Mouse (Mus musculus): ENCODE data around the gene Oasl2. TPM values are rescaled to one million over a fixed set of nuclear protein-coding genes. Genes with fewer than 3 reads are reported as not detected.

Oasl2 gene
- 10.1 and 18.6 TPM in 2 replicates for total RNA-seq (2023)

DNA sequence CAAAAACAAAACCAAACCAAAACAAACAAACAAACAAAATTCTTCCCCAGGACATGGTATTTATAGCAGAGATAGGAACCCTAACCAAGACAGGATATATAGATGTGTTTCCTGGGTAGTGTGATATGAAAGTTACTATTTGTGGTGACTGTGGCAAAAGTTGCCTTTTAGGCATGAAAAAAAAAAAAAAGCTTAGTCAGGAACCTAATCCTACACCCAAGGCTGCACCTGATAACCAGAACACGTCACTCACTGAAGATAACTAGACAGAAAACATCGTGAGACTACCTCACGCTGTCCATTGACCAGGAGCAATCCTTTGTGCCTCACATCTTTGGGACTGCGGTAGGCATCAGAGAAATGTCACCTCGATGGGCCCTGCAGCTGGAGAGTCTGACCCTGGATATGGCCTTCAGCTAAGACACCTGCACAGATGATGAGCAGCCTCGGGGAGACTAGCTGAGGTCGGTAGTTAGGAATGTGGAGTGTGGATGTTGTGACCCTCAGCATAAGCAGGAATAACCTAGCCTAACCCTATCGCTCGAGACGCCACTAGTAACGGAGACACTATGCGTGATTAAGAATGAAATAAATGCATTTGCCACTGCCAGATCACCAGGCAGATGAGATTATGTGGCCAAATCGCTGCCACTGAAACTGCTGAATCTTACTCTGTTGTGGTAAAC, at the start of gene Oasl2:
Gene Oasl2, plus strand, starts transcription at position 249 of the 686 bp plus-strand sequence.

GRCm38 (mm10) chr5:114853364-114853763, 43.4 kb upstream of the Oasl2 start, which contains the start of gene 4930519G04Rik:
TSS of gene 4930519G04Rik (plus strand) at chr5:114853664.

GRCm38 (mm10) chr5:114858582-114858981, 38.2 kb upstream of the Oasl2 start, which contains the start of gene Gm9936:
TSS of gene Gm9936 (minus strand) at chr5:114858682.

DNA sequence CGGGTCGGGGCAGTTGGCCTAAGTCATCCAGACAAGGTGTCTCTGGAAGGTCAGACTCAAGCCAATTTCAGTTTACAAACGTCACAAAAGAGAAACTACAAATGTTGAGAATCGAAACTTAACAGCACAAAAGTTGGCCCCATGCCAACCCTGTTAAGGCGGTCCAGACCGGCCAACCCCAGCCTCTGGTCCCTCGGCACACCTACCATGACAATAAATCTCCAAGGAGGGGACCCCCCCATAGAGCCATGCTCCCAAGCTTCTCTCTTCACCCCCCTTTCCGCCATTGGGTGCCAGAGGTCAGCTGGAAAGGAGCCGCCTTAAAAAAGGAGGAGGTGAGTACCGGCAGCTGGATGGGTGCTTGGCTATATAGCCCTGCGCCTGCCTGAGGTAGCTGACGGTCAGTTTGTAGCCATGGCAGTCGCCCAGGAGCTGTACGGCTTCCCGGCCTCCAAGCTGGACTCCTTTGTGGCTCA, 26.3 kb downstream of the Oasl2 start, which contains the start of gene Oasl1:
Gene Oasl1, plus strand, starts transcription at position 243 of the 476 bp plus-strand sequence.

DNA sequence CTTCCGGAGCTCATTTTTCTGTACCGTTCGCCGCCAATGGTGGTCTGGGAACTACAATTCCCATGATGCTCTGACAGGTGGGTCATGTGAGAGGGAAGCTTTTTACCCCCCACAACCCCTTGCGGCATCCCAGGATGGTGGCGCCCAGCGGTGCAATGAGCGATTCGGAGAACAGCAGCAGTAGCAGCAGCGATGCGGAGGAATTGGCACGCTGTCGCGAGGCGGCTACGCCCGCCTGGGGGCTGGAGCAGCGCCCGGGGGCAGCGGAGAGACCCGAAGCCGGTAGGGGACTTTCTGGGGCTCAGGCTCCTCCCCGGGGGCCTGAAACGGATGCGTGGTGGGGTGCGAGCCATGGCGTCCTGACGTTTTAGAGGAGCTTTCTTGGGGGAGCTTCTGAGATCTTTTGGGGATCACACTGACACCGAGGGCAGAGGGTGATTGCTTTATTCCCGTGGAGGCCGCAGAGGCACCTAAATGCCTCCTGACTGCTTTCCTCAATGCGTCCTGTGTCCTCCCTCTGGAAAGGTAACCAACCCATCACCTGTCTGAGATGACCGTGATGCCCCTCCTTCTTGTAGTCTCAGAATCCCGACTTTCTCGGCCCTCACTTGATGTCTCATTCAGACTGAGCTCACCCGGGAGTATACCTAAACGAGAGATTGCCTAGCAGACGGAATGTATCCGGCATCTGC, 45.5 kb downstream of the Oasl2 start, which contains the start of gene 2210016L21Rik:
Gene 2210016L21Rik, plus strand, starts transcription at position 85 of the 692 bp plus-strand sequence.

Other genes with a start within 250 kb of the Oasl2 start
- gene Trpv4, start 238.5 kb upstream of the Oasl2 start, total RNA-seq (2023): 1.4 and 2.2 TPM in 2 replicates
- 72.0 and 83.2 TPM in 2 replicates for gene Gltp, start 206.0 kb upstream of the Oasl2 start, total RNA-seq (2023)
- 5.5 and 7.7 TPM in 2 replicates for gene Tchp, start 189.2 kb upstream of the Oasl2 start, total RNA-seq (2023)
- gene Ankrd13a, start 122.3 kb upstream of the Oasl2 start, total RNA-seq (2023): 232 and 290 TPM in 2 replicates
- 140 and 161 TPM in 2 replicates for gene Git2, start 121.4 kb upstream of the Oasl2 start, total RNA-seq (2023)
- 36.1 and 36.4 TPM in 2 replicates for gene 1500011B03Rik, start 73.5 kb upstream of the Oasl2 start, total RNA-seq (2023)
- gene 4930519G04Rik, start 43.3 kb upstream of the Oasl2 start, total RNA-seq (2023): 0.18 TPM in 1 of 2 replicates, not detected in the other
- gene Gm9936, start 38.3 kb upstream of the Oasl2 start, total RNA-seq (2023): not detected in 2 replicates
- gene Oasl1, start 26.3 kb downstream of the Oasl2 start, total RNA-seq (2023): 14.3 and 28.8 TPM in 2 replicates
- gene 2210016L21Rik, start 45.2 kb downstream of the Oasl2 start, total RNA-seq (2023): 12.3 and 14.7 TPM in 2 replicates
- not detected in 2 replicates for gene Hnf1a, start 74.2 kb downstream of the Oasl2 start, total RNA-seq (2023)
- gene Sppl3, start 114.2 kb downstream of the Oasl2 start, total RNA-seq (2023): 39.4 and 49.7 TPM in 2 replicates
- gene Gm10401, start 201.4 kb downstream of the Oasl2 start, total RNA-seq (2023): not detected in 2 replicates
- gene Acads, start 222.4 kb downstream of the Oasl2 start, total RNA-seq (2023): 15.0 and 18.2 TPM in 2 replicates
- gene Unc119b, start 238.0 kb downstream of the Oasl2 start, total RNA-seq (2023): 20.1 and 22.8 TPM in 2 replicates

Data from neutrophil, adult 65 days (primary cell).